Mouse (Mus musculus) B cell, adult (primary cell): Measurements from ENCODE around the gene Cdk12. TPM values are rescaled to one million over a fixed set of nuclear protein-coding genes. Genes with fewer than 3 reads are reported as not detected.

Experiments
- total RNA-seq: library from RNA; stranded (reverse); gene quantifications from 4 replicates; pipeline ENCODE4 v1.2.4, GENCODE M21; 2023; ENCODE audit not compliant: inconsistent age

The Cdk12 gene
- total RNA-seq = 98.4 to 119 TPM (median 111 TPM) in 4 replicates

DNA sequence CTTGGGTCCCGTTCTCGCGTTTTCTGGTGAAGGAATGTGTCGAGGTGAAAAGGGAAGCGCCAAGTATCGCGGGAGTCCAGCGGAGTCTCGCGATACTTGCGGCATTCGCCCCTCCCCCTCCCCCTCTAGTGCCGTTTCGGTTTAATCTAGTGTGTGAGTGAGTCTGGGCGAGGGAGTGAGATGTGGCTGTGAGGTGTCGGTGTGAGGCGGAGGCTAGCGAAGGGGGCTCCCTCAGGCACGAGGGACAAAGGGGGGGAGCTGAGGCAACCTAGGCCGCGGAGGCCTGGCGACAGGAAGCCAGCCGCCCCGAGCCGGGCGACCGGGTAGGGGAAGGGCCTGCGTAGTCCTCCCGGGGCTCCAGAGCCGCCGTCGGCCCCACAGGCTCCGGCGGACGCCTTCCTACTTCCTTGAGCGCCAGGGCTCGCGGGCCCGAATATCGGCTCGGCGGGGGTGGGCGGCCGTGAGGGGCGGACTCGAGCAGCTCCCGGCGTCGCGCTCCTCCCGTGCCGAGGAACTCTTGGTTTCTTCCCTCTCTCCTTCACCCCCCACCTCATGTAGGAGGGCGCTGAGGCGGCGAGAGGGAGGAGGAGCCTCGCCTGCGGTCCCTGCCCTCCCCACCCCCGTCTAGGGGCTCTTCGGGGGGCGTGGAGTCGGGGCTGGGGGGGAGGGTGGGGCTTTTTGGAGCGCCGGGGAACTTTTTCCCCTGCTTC is at the start of gene Cdk12:
TSS of gene Cdk12 (plus strand) at position 419 of the 710 bp plus-strand sequence.

DNA sequence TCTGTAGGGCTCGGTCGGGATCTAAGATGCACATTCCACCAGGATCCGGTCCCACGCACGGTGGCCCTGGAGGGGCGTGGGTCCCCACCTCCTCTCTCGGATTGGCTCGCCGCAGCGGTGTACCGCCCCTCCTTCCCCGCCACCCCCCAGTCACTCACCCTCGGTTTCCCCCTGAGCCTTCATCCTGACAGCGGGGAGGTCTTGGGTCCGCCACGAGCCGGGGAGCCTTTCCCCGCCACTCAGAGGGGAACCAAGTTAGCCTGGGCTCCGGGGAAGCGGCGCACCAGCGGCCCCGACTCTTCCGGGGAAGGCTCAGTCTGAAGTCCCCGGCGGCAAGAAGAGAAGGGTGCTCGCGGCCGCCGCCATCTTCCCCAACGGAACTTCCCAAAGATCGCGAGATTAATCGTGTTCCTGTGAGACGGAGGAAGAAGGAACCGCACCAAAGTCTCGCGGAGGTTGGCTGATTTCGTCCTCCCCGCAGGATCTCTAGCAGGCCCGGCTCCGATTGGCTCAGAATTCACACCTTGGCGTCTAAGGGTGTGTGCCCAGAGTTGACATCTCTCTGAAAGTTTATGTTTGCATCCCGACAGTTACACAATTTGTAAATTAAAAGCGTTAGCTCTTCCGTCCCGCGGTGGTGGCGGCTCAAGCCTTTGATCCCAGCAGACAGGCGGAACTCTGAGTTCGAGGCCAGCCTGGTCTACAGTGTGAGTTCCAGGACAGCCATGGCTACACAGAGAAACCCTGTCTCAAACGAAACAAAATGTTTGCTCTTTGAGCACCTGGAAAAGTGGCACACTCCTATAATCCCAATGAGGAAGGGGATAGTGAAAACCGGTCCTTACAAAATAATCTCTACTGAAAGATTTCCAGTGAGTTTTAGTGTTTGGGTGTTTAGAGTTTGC is 9.7 kb upstream of the Cdk12 start, which contains the start of gene Med1:
TSS of gene Med1 (minus strand) at position 393 of the 905 bp plus-strand sequence.

Other genes with a start within 250 kb of the Cdk12 start
- 0.90 to 2.1 TPM (median 1.2 TPM) in 4 replicates for gene Plxdc1, start 216.6 kb upstream of the Cdk12 start, total RNA-seq
- gene Arl5c, start 206.9 kb upstream of the Cdk12 start, total RNA-seq = 58.3 to 73.4 TPM (median 66.0 TPM) in 4 replicates
- 4.0 to 5.5 TPM (median 5.0 TPM) in 4 replicates for gene Cacnb1, start 180.0 kb upstream of the Cdk12 start, total RNA-seq
- 1,926 to 1,972 TPM (median 1,929 TPM) in 4 replicates for gene Rpl19, start 176.3 kb upstream of the Cdk12 start, total RNA-seq
- 28.5 to 33.3 TPM (median 32.4 TPM) in 4 replicates for gene Stac2, start 149.6 kb upstream of the Cdk12 start, total RNA-seq
- gene Fbxl20, start 52.7 kb upstream of the Cdk12 start, total RNA-seq = 41.6 to 46.6 TPM (median 42.5 TPM) in 4 replicates
- 76.7 to 88.2 TPM (median 86.9 TPM) in 4 replicates for gene Med1, start 9.8 kb upstream of the Cdk12 start, total RNA-seq
- 0.32 to 0.51 TPM (median 0.35 TPM) in 4 replicates for gene Neurod2, start 126.6 kb downstream of the Cdk12 start, total RNA-seq
- gene Ppp1r1b, start 145.3 kb downstream of the Cdk12 start, total RNA-seq = not detected in 4 replicates
- 34.7 to 40.1 TPM (median 36.9 TPM) in 4 replicates for gene Stard3, start 155.3 kb downstream of the Cdk12 start, total RNA-seq
- gene Tcap, start 180.8 kb downstream of the Cdk12 start, total RNA-seq = not detected in 4 replicates
- not detected in 4 replicates for gene Pnmt, start 183.4 kb downstream of the Cdk12 start, total RNA-seq
- gene Pgap3, start 197.4 kb downstream of the Cdk12 start, total RNA-seq = 7.3 to 11.8 TPM (median 9.3 TPM) in 4 replicates
- gene Erbb2, start 209.4 kb downstream of the Cdk12 start, total RNA-seq = 0.15 TPM in 1 of 4 replicates, not detected in the others
- gene Mien1, start 235.9 kb downstream of the Cdk12 start, total RNA-seq = 47.4 to 59.5 TPM (median 52.0 TPM) in 4 replicates
- 0.78 to 2.0 TPM (median 1.3 TPM) in 4 replicates for gene Grb7, start 243.3 kb downstream of the Cdk12 start, total RNA-seq